Mouse (Mus musculus) layer of hippocampus, adult 11-12 months (tissue): ENCODE measurements at regions not wholly inside any gene's neighbourhood (a gene's known extent, or its start where the extent isn't known, plus 50 kb on each side); places are given as distances from the start of the nearest gene placed in this dataset.
"Not testable (repeated sequence)": the region's sequence is repeated elsewhere in the genome, so short reads cannot be mapped to it uniquely, and the experiment has no call there.

Experiments used
- DNase-seq: peaks from one replicate; pipeline ENCODE4 v3.0.0; 2022; ENCODE audit warnings: low spot score

GRCm38 (mm10) chr8:39218716-39219115, 1456.2 kb upstream of the Adam24 start:
- DNase-seq: no peak

GRCm38 (mm10) chr8:39227239-39227638, 1447.6 kb upstream of the Adam24 start:
- DNase-seq: no peak

DNA sequence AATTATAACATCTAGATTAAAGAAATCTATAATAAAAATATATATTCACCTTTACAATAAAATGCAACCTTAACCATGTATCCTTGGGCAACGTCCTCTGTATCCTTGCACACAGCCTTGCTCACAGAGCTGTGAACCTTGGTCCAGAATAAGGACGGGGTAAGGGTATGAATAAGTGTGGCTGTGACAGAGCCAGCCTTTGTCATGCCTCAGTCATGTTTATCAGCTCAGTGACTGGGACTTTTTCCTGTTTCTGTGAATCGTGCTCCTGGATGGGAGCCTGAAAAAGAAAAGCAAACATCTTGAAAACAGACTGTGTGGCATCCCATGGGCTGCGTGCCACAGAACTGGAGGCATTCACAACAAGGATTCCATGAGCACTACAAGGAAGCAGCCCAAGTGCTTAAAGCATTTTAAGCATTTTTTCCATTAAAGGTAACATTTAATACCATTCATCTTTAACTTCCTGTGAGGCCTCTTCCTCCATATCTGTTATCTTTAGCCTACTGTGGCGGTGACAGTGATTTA, 1405.8 kb upstream of the Adam24 start:
- peak; percentile 62 for DNase-seq

DNA sequence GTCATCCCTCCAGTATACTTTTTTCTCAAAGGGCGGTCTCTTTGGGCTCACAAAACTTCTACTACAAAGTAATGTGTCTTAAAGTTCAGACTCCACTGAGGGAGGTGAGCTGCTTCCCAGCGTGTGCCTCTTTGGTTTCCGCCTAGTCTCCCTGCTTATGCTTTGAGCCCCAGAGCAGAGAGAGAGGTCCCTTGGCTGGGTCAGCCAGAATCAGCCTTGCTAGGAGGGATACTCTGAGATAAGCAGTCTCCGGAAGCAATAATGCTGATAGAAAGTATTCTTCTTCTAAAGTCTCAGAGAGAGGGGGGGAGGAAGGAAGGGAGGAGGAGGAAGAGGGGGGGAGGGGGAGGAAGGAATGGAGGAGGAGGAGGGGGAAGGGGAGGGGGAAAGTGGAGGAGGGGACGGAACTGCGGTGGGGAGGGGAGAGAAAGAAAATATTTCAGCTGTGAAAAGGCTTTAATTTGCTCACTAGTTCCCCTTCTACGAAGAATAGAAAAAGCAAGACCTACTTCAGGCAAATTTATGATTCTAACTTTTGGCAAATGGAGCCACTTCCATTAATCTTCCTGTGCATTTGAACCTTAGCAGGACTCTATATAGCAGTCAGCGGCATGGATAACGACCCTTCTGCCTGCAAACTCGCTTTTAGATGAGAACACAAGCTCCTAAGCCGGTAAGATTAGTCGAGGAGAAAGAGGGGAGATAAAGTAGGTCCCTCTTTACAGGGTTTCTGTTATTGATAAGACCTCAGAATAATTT, 1377.2 kb upstream of the Adam24 start:
- no peak for DNase-seq

DNA sequence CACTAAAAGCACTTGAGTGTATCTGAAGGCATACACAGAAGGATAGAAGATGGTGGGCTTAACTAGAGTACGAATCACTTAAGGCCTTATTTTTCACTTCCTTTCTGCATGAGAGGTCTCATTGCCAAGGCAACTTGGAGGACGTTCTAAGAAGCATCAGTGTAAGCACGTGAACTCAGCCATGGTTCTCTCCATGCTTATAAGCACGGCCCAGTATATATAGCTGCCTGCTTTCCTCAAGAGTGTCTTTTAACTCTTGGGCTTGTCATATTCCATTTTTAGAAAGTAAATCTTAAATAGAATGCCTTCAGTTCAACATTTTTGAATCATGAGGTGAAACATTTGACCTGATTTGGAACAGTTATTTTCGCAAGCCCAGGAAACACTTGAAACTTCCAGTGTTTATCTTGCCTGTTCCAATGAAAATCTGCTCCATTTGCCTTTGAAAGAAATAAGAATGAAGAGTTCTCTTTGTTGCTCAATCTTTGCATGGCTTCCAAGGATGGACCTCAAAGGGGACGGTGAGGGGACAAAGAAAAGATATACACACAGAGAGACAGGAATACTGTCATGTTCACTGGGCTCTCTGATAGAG, 1371.0 kb upstream of the Adam24 start:
- no peak for DNase-seq

GRCm38 (mm10) chr8:39313854-39314253, 1361.0 kb upstream of the Adam24 start:
- no peak for DNase-seq

DNA sequence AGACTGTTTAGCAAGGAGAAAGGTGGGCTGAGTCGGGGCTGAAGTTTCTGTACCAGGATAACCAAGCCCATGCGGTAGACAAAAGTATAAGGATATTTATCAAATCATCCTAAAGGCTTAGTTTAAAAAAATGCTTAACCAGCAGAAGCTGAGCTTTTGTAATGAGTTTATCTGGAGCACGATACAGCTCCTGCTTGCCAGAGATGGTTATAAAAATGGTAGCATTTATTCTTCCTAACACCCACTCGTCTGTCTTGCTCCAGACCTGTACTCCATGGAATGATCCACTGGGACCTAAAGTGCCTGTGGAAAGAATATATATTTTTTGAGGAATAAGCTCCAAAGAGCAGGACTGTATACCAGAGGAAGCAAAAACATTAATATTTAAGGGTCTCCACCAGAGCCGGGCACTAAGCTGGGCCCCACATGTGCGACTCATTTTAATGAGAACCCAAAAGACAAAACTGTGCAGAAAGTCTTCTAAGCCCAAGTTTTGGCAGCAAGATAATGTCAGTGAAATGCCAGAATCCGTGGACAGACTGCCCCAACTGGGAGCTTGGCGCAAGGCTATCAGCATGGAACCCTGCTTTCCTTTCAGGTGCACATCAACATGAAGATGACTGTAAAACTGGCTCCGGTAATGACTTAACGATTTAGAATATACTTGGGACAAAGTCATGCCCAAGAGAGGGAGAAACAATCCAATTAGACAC, 1359.2 kb upstream of the Adam24 start:
- no peak for DNase-seq

- no peak for DNase-seq
These were observed 1358.7 kb upstream of the Adam24 start for GRCm38 (mm10) chr8:39316234-39316568.

DNA sequence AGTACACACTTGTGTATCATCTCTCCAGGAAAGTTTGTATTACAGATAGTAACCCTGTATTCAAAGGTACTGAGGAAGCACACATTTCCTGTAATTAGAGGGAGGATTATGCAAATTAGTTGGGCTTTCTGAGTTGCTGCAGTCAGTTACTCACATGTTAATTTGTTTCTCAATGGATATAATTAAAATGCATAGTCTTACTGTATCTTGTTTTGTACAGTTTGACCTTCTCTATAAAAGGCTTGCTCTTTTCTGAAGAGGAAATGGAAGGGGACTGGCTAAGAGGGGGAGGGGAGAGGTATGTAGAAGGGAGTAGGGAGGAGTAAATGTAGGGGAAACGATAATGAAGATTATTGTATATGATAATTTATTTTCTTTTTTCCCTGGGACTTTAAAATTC, 1345.5 kb upstream of the Adam24 start:
- DNase-seq: no peak

GRCm38 (mm10) chr8:39344731-39345130, 1330.1 kb upstream of the Adam24 start:
- DNase-seq: no peak

DNA sequence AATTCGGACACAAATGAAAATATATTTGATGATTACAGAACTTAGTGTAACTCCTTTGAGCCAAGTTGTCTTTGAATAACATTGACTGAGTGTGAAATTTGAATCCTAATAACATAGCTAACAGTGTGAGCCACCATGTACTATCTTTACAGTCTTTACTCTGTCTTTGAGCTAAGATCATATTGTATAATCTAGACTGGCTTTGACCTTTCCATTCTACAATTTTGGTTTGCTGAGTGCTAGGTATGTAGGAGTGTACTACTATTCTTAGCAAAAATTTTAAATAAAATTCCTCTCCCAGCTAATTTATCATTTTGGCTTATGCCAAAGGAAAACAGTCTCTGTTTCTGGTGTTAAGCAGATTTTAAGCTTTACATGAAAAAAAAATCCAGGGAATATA, 1328.4 kb upstream of the Adam24 start:
- no peak for DNase-seq

GRCm38 (mm10) chr8:39348956-39349355, 1325.9 kb upstream of the Adam24 start:
- no peak for DNase-seq

DNA sequence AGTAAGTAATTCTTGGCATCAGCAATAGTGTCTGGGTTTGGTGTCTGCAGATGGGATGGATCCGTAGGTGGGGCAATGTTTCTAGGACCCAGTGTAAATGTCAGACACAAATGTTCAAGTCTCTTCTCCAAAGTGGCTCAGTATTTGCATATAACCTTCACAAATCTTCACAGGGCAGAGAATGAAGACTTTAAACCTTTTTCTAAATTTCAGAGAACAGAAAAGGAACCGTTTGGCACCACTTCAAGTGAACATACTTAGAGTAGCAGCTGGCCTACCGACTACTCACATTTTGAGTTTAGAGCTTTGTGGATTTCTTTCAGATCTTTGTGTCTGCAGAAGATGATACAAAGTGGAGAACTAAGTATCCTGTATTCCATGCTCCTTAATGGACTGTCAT, 1319.5 kb upstream of the Adam24 start:
- peak; percentile 35 for DNase-seq

- DNase-seq: peak; percentile 20
These were observed 1317.8 kb upstream of the Adam24 start for GRCm38 (mm10) chr8:39357111-39357510.

DNA sequence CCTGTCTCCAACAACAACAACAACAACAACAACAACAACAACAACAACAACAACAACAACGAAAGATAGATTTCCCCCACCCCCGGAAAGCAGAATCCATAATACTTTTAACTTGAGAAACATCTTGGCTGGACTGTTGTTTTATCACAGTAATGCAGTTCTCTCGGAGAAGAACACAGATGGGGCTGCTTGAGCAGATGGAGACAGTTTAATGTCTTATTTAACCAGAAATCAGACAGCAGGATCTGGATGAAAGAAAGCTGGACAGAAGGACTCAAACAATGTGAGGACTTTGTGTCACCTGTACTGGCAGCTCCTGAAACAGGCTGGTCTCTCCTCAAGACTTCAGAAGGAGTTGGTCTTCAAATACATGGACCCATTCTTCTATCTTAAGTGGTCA, 1317.0 kb upstream of the Adam24 start:
- peak; percentile 19 for DNase-seq

- DNase-seq: not testable (repeated sequence)
These were observed 1308.5 kb upstream of the Adam24 start for GRCm38 (mm10) chr8:39366346-39366745.
